Mouse (Mus musculus) myocyte (in vitro differentiated cells): ENCODE results near the gene Ntn4.

Experiments
- MAX ChIP-seq: IDR thresholded peaks from one replicate; pipeline ENCODE4 v1.6.1; 2011; ENCODE audit warnings: low read depth, mild to moderate bottlenecking, control low read depth
- TCF12 ChIP-seq: IDR thresholded peaks from one replicate; pipeline ENCODE4 v1.6.1; 2011; ENCODE audit warnings: mild to moderate bottlenecking, control low read depth; ENCODE audit not compliant: poor library complexity, insufficient read depth, severe bottlenecking

DNA sequence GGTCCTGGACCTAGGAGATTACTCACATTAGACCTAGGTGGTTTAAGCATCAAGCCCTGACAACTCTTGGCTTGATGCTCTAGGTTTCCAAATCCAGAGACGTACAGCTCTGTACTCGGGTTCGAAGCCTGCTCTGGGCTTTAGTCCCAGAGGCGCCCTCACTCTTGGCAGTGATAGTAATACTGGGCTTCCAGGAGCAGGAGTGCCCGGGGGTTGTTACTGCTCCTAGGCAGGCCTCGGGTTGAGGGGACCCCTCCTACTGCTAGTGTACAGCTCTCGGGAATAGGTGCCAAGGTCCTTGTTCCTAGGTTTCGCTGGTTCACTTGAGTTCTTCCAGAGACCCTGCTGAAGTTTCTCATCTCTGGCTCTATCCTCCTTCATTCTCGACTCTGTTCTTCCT is 34.2 kb upstream of the Ntn4 start:
- TF ChIP-seq MAX (no peak), TCF12 (no peak)
